Mouse (Mus musculus): ENCODE results near the gene Vrk3. TPM values are rescaled to one million over a fixed set of nuclear protein-coding genes. Genes with fewer than 3 reads are reported as not detected.

Gene Vrk3
- polyA plus RNA-seq, 2 experiments: 20.4 to 22.2 TPM

- no peak overlapping the region for H3K4me2 ChIP-seq (ENCODE audit: low read depth)
- H3K4me3 ChIP-seq (ENCODE audit: insufficient read depth in 1 of 2, low read depth in 2 of 2, low read length in 2 of 2): no peak overlapping the region
- H3K36me3 ChIP-seq (replicated peaks; ENCODE audit: control insufficient read depth, insufficient read depth, low read depth): peaks cover 41% of the 10 kb centered on the region
- ATAC-seq (ENCODE audit: insufficient read depth) (no peak), DNase-seq (ENCODE audit: low read depth in 3 of 3, low spot score in 3 of 3) (no peak)
- no peak overlapping the region for H3K9ac ChIP-seq (replicated peaks)
- peaks cover 8 to 15% of the 10 kb centered on the region in 2 experiments; a peak in 3 of 4 replicates for H3K4me1 ChIP-seq (replicated peaks; ENCODE audit: control insufficient read depth in 2 of 2, insufficient read depth in 2 of 2, low read length in 1 of 2)
- 83% methylated on average over 3 of the region's 3 CpGs for WGBS (ENCODE audit: insufficient replicate concordance)
- no peaks in the 10 kb centered on the region for H3K9me3 ChIP-seq (ENCODE audit: control insufficient read depth, low read length)
- H3K27ac ChIP-seq: no peak overlapping the region
- H3K27me3 ChIP-seq (ENCODE audit: control insufficient read depth, insufficient read depth, low read length): no peaks in the 10 kb centered on the region
- TF ChIP-seq EP300 (IDR thresholded peaks at IDR 0.05; ENCODE audit: low read depth): no peak
- no peak for TF ChIP-seq CTCF (IDR thresholded peaks at IDR 0.05; ENCODE audit: low read depth)
Measured at GRCm38 (mm10) chr7:44826771-44827170, 78.6 kb downstream of the Vrk3 start.

Other genes starting within 250 kb of the Vrk3 start
- gene Mybpc2, start 223.8 kb upstream of the Vrk3 start, polyA plus RNA-seq (2012; rRNA removed): not detected in 2 replicates
- not detected in 2 replicates for gene Mybpc2, start 223.8 kb upstream of the Vrk3 start, polyA plus RNA-seq (2014; fragmentation: Nextera tagmentation; extraction: Ambion mirVana)
- 0.15 and 0.16 TPM in 2 replicates for gene Spib, start 216.3 kb upstream of the Vrk3 start, polyA plus RNA-seq (2012; rRNA removed)
- 0.11 TPM in 2 replicates for gene Spib, start 216.3 kb upstream of the Vrk3 start, polyA plus RNA-seq (2014; fragmentation: Nextera tagmentation; extraction: Ambion mirVana)
- gene Pold1, start 199.6 kb upstream of the Vrk3 start, polyA plus RNA-seq (2012; rRNA removed): 42.1 and 46.7 TPM in 2 replicates
- gene Pold1, start 199.6 kb upstream of the Vrk3 start, polyA plus RNA-seq (2014; fragmentation: Nextera tagmentation; extraction: Ambion mirVana): 37.5 and 40.2 TPM in 2 replicates
- gene Nr1h2, start 194.5 kb upstream of the Vrk3 start, polyA plus RNA-seq (2012; rRNA removed): 30.8 and 35.7 TPM in 2 replicates
- 38.1 and 41.4 TPM in 2 replicates for gene Nr1h2, start 194.5 kb upstream of the Vrk3 start, polyA plus RNA-seq (2014; fragmentation: Nextera tagmentation; extraction: Ambion mirVana)
- 4.3 and 5.8 TPM in 2 replicates for gene Napsa, start 176.0 kb upstream of the Vrk3 start, polyA plus RNA-seq (2012; rRNA removed)
- 6.7 and 8.6 TPM in 2 replicates for gene Napsa, start 176.0 kb upstream of the Vrk3 start, polyA plus RNA-seq (2014; fragmentation: Nextera tagmentation; extraction: Ambion mirVana)
- gene Kcnc3, start 157.7 kb upstream of the Vrk3 start, polyA plus RNA-seq (2012; rRNA removed): 0.16 and 0.24 TPM in 2 replicates
- gene Kcnc3, start 157.7 kb upstream of the Vrk3 start, polyA plus RNA-seq (2014; fragmentation: Nextera tagmentation; extraction: Ambion mirVana): not detected in 2 replicates
- gene Myh14, start 77.6 kb upstream of the Vrk3 start, polyA plus RNA-seq (2012; rRNA removed): 0.15 and 0.75 TPM in 2 replicates
- 0.09 and 0.23 TPM in 2 replicates for gene Myh14, start 77.6 kb upstream of the Vrk3 start, polyA plus RNA-seq (2014; fragmentation: Nextera tagmentation; extraction: Ambion mirVana)
- gene Izumo2, start 39.7 kb upstream of the Vrk3 start, polyA plus RNA-seq (2012; rRNA removed): not detected in 2 replicates
- gene Izumo2, start 39.7 kb upstream of the Vrk3 start, polyA plus RNA-seq (2014; fragmentation: Nextera tagmentation; extraction: Ambion mirVana): not detected in 2 replicates
- gene Zfp473, start 2.6 kb downstream of the Vrk3 start, polyA plus RNA-seq (2012; rRNA removed): 0.79 and 0.96 TPM in 2 replicates
- gene Zfp473, start 2.6 kb downstream of the Vrk3 start, polyA plus RNA-seq (2014; fragmentation: Nextera tagmentation; extraction: Ambion mirVana): 0.81 and 1.1 TPM in 2 replicates
- 44.8 and 50.2 TPM in 2 replicates for gene Nup62, start 67.7 kb downstream of the Vrk3 start, polyA plus RNA-seq (2012; rRNA removed)
- gene Nup62, start 67.7 kb downstream of the Vrk3 start, polyA plus RNA-seq (2014; fragmentation: Nextera tagmentation; extraction: Ambion mirVana): 31.5 and 32.8 TPM in 2 replicates
- gene Il4i1, start 68.0 kb downstream of the Vrk3 start, polyA plus RNA-seq (2012; rRNA removed): 0.36 and 0.40 TPM in 2 replicates
- 0.22 and 0.52 TPM in 2 replicates for gene Il4i1, start 68.0 kb downstream of the Vrk3 start, polyA plus RNA-seq (2014; fragmentation: Nextera tagmentation; extraction: Ambion mirVana)
- gene Atf5, start 68.2 kb downstream of the Vrk3 start, polyA plus RNA-seq (2012; rRNA removed): 33.8 and 36.4 TPM in 2 replicates
- 2.5 TPM in 2 replicates for gene Atf5, start 68.2 kb downstream of the Vrk3 start, polyA plus RNA-seq (2014; fragmentation: Nextera tagmentation; extraction: Ambion mirVana)
- 25.8 and 36.4 TPM in 2 replicates for gene Akt1s1, start 100.6 kb downstream of the Vrk3 start, polyA plus RNA-seq (2012; rRNA removed)
- gene Akt1s1, start 100.6 kb downstream of the Vrk3 start, polyA plus RNA-seq (2014; fragmentation: Nextera tagmentation; extraction: Ambion mirVana): 10.0 and 10.6 TPM in 2 replicates
- gene Tbc1d17, start 100.7 kb downstream of the Vrk3 start, polyA plus RNA-seq (2012; rRNA removed): 12.9 and 16.2 TPM in 2 replicates
- gene Tbc1d17, start 100.7 kb downstream of the Vrk3 start, polyA plus RNA-seq (2014; fragmentation: Nextera tagmentation; extraction: Ambion mirVana): 18.3 and 20.2 TPM in 2 replicates
- gene Pnkp, start 108.7 kb downstream of the Vrk3 start, polyA plus RNA-seq (2012; rRNA removed): 12.7 and 14.3 TPM in 2 replicates
- gene Pnkp, start 108.7 kb downstream of the Vrk3 start, polyA plus RNA-seq (2014; fragmentation: Nextera tagmentation; extraction: Ambion mirVana): 15.6 and 17.0 TPM in 2 replicates
- gene Ptov1, start 121.4 kb downstream of the Vrk3 start, polyA plus RNA-seq (2012; rRNA removed): 47.3 and 54.1 TPM in 2 replicates
- gene Ptov1, start 121.4 kb downstream of the Vrk3 start, polyA plus RNA-seq (2014; fragmentation: Nextera tagmentation; extraction: Ambion mirVana): 35.0 and 42.1 TPM in 2 replicates
- gene Med25, start 144.3 kb downstream of the Vrk3 start, polyA plus RNA-seq (2012; rRNA removed): 29.3 and 35.1 TPM in 2 replicates
- 24.2 and 27.1 TPM in 2 replicates for gene Med25, start 144.3 kb downstream of the Vrk3 start, polyA plus RNA-seq (2014; fragmentation: Nextera tagmentation; extraction: Ambion mirVana)
- gene Fuz, start 147.7 kb downstream of the Vrk3 start, polyA plus RNA-seq (2012; rRNA removed): 5.9 and 6.5 TPM in 2 replicates
- 5.0 and 5.5 TPM in 2 replicates for gene Fuz, start 147.7 kb downstream of the Vrk3 start, polyA plus RNA-seq (2014; fragmentation: Nextera tagmentation; extraction: Ambion mirVana)
- 62.2 and 67.6 TPM in 2 replicates for gene Ap2a1, start 181.1 kb downstream of the Vrk3 start, polyA plus RNA-seq (2012; rRNA removed)
- 69.6 and 74.2 TPM in 2 replicates for gene Ap2a1, start 181.1 kb downstream of the Vrk3 start, polyA plus RNA-seq (2014; fragmentation: Nextera tagmentation; extraction: Ambion mirVana)
- gene Tsks, start 194.8 kb downstream of the Vrk3 start, polyA plus RNA-seq (2012; rRNA removed): 0.07 and 0.22 TPM in 2 replicates
- gene Tsks, start 194.8 kb downstream of the Vrk3 start, polyA plus RNA-seq (2014; fragmentation: Nextera tagmentation; extraction: Ambion mirVana): 0.05 TPM in 1 of 2 replicates, not detected in the other
- 2.5 and 3.0 TPM in 2 replicates for gene Cpt1c, start 226.4 kb downstream of the Vrk3 start, polyA plus RNA-seq (2012; rRNA removed)
- 0.80 and 1.3 TPM in 2 replicates for gene Cpt1c, start 226.4 kb downstream of the Vrk3 start, polyA plus RNA-seq (2014; fragmentation: Nextera tagmentation; extraction: Ambion mirVana)
- 168 and 174 TPM in 2 replicates for gene Prmt1, start 238.2 kb downstream of the Vrk3 start, polyA plus RNA-seq (2012; rRNA removed)
- gene Prmt1, start 238.2 kb downstream of the Vrk3 start, polyA plus RNA-seq (2014; fragmentation: Nextera tagmentation; extraction: Ambion mirVana): 50.4 and 51.2 TPM in 2 replicates
- 40.3 and 41.0 TPM in 2 replicates for gene Irf3, start 249.2 kb downstream of the Vrk3 start, polyA plus RNA-seq (2012; rRNA removed)
- 28.0 and 32.1 TPM in 2 replicates for gene Irf3, start 249.2 kb downstream of the Vrk3 start, polyA plus RNA-seq (2014; fragmentation: Nextera tagmentation; extraction: Ambion mirVana)